Mouse (Mus musculus): Measurements from ENCODE around the gene Galnt4. TPM values are rescaled to one million over a fixed set of nuclear protein-coding genes. Genes with fewer than 3 reads are reported as not detected.
A peak's percentile ranks its signal among the peaks of the same experiment; 100 is the strongest.
"Not testable (repeated sequence)": the region's sequence is repeated elsewhere in the genome, so short reads cannot be mapped to it uniquely, and the experiment has no call there.

Gene Galnt4
- polyA plus RNA-seq, 1 experiment from 2014 or later: 2.7 TPM

GRCm38 (mm10) chr10:99132595-99133272, 24.8 kb downstream of the Galnt4 start:
- no peak overlapping the region for H3K9ac ChIP-seq (replicated peaks)
- H3K27me3 ChIP-seq (replicated peaks): no peaks in the 10 kb centered on the region
- H3K27ac ChIP-seq (replicated peaks): no peak overlapping the region
- WGBS: 91% methylated on average over 11 of the region's 11 CpGs
- no peak overlapping the region for H3K4me2 ChIP-seq
- no peak for ATAC-seq (ENCODE audit: low FRiP score)
- peaks cover 15% of the 10 kb centered on the region; the same call in 1 of the 2 replicates for H3K4me1 ChIP-seq
- H3K9me3 ChIP-seq (replicated peaks): no peaks in the 10 kb centered on the region
- H3K36me3 ChIP-seq: peaks cover 10% of the 10 kb centered on the region
- H3K4me3 ChIP-seq (replicated peaks): no peak overlapping the region

DNA sequence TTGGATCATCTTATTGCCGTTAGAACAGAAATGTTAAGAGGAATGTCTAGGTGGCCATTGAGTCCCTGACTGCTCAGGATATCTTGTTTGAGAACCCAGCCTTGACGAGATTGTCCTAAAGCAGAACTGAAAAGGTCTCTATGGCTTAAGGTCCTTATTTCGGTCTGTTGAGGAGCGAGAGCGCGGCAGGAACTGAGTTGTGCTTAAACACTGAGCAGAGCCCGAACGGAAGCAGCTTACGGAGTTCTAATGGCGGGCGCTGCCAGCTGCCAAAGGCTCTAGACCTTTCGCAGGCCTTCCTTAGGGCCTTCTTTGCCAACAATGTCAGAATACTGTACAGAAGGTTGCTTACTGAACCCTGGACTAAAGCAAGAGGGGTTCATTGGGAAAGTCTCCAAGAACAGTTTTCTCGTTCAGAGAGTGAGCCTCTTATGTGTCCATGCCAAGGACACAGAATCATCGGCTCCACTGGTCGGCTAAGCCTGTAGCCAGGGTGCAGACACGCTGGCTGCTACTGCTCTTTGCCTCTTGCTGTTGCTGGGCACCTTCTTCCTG, 25.4 kb downstream of the Galnt4 start:
- H3K36me3 ChIP-seq: peaks cover 8% of the 10 kb centered on the region; the same call in 1 of the 2 replicates
- 95% methylated on average over 16 of the region's 16 CpGs for WGBS
- H3K9ac ChIP-seq (replicated peaks): no peak overlapping the region
- H3K27me3 ChIP-seq (replicated peaks): no peaks in the 10 kb centered on the region
- ATAC-seq (ENCODE audit: low FRiP score): no peak
- H3K4me1 ChIP-seq: peaks cover 15% of the 10 kb centered on the region; the same call in 1 of the 2 replicates
- no peaks in the 10 kb centered on the region for H3K9me3 ChIP-seq (replicated peaks)
- no peak overlapping the region for H3K27ac ChIP-seq (replicated peaks)
- H3K4me2 ChIP-seq: no peak overlapping the region
- H3K4me3 ChIP-seq (replicated peaks): no peak overlapping the region

GRCm38 (mm10) chr10:99136337-99136736, 28.4 kb downstream of the Galnt4 start:
- Histone ChIP-seq H3K4me3 (replicated peaks) (no peak overlapping the region), H3K36me3 (peaks cover 11% of the 10 kb centered on the region; the same call in 1 of the 2 replicates), H3K9ac (replicated peaks) (no peak overlapping the region), H3K4me1 (peaks cover 7% of the 10 kb centered on the region; the same call in 1 of the 2 replicates), H3K27me3 (replicated peaks) (no peaks in the 10 kb centered on the region), H3K9me3 (replicated peaks) (no peaks in the 10 kb centered on the region), H3K4me2 (no peak overlapping the region), H3K27ac (replicated peaks) (0 out of 2 replicates have a peak overlapping the region, but pooled peaks have one; percentile 14)
- WGBS: 64% methylated on average over 5 of the region's 5 CpGs
- ATAC-seq (ENCODE audit: low FRiP score): no peak

DNA sequence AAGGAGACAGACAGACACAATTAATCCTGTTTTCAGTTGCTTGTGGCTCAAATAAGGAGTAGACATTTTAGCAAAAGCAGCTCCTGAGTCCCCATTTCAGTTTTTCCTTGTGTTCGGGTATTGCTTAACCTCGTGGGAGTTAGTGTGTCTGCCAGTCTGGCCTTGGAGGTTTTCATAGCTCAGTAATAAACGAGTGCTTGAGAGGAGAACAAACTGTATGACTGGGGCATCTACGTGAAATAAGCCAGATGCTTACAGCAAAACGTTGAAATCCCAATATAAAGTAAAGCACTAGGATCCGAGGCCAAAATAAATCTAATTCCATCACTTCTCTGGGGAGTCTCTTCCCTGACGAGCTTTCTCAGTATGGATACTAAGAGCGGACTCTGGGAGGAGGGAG, 37.7 kb downstream of the Galnt4 start:
- no peak for ATAC-seq (ENCODE audit: low FRiP score)

DNA sequence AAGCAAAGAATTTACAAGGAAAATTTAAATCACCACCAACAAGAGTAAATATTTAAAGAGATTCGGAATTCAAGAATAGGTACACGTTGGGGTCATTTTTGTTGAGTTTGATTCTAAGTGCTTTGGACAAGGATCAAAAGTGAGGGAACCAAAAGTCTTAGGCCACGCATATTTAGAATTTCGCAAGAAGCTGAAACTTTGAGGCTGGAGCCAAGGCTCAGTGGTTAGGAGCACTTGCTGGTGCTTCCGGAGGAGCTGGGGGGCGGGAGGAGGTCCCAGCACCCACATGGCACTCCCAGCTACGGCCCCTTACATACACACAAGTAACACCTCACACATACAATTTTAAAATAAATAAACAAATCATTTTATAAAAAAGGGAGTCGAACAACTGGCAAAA, 38.6 kb downstream of the Galnt4 start:
- WGBS: 95% methylated on average over 8 of the region's 8 CpGs
- Histone ChIP-seq H3K9me3 (replicated peaks) (no peaks in the 10 kb centered on the region), H3K27me3 (replicated peaks) (no peaks in the 10 kb centered on the region), H3K9ac (replicated peaks) (no peak overlapping the region), H3K4me2 (no peak overlapping the region), H3K27ac (replicated peaks) (no peak overlapping the region), H3K4me3 (replicated peaks) (no peak overlapping the region), H3K4me1 (no peaks in the 10 kb centered on the region), H3K36me3 (peaks cover 6% of the 10 kb centered on the region)
- no peak for ATAC-seq (ENCODE audit: low FRiP score)

More for the DNA sequence above, 37.7 kb downstream of the Galnt4 start:
- no peak overlapping the region for H3K9ac ChIP-seq (replicated peaks)
- H3K27ac ChIP-seq (replicated peaks): no peak overlapping the region
- H3K27me3 ChIP-seq (replicated peaks): no peaks in the 10 kb centered on the region
- no peak overlapping the region for H3K4me3 ChIP-seq (replicated peaks)
- H3K4me1 ChIP-seq: no peaks in the 10 kb centered on the region
- 72% methylated on average over 8 of the region's 8 CpGs for whole genome bisulfite sequencing
- H3K9me3 ChIP-seq (replicated peaks): no peaks in the 10 kb centered on the region
- no peak overlapping the region for H3K4me2 ChIP-seq
- peaks cover 6% of the 10 kb centered on the region for H3K36me3 ChIP-seq

DNA sequence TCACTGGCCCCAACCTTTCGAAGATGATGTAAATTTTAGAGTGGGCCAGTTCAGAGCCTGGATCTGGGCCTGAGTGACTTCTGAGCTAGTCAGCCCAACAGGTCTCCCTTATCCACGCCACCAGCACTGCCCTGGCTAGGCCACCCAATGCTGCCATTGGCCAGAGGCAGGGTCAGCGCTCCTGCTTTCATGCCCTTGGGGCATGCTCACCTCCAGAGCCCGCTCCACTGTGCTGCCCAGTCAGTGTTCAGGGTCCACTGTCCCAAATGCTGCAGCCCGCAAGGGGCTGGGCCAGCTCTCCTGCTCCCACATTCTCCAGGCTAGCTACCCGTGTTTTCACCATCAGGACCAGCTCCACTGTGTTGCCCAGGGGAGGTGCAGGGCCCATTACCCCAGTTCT, 42.1 kb downstream of the Galnt4 start:
- Histone ChIP-seq H3K4me1 (no peaks in the 10 kb centered on the region), H3K4me2 (no peak overlapping the region), H3K27me3 (replicated peaks) (no peaks in the 10 kb centered on the region), H3K9me3 (replicated peaks) (no peaks in the 10 kb centered on the region), H3K9ac (replicated peaks) (no peak overlapping the region), H3K4me3 (replicated peaks) (no peak overlapping the region), H3K36me3 (peaks cover 6% of the 10 kb centered on the region; the same call in 1 of the 2 replicates), H3K27ac (replicated peaks) (no peak overlapping the region)
- ATAC-seq (ENCODE audit: low FRiP score): no peak
- WGBS: 92% methylated on average over 6 of the region's 6 CpGs

DNA sequence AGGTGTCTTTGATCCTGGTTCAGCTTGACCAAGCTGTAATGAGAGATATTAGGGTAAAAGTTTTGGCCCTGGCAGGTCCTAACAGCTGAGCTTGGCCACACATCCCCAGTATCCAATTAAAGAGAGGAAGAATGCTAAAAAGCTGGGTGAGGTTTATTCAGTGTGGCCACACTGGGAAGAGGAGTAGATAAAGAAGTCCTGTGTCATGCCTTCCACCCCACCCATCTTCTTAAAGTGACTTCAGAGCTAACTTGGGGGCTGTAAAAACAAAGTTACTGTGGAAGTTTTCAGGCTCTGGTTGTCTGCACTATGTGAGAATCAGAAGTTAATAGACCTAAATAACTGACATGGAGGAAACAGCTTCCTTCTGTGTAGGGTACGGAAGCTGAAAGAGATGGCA, 43.6 kb downstream of the Galnt4 start:
- no peak overlapping the region for H3K4me2 ChIP-seq
- no peaks in the 10 kb centered on the region for H3K4me1 ChIP-seq
- H3K27ac ChIP-seq (replicated peaks): no peak overlapping the region
- ATAC-seq (ENCODE audit: low FRiP score): no peak
- H3K27me3 ChIP-seq (replicated peaks): no peaks in the 10 kb centered on the region
- no peak overlapping the region for H3K9ac ChIP-seq (replicated peaks)
- 94% methylated on average over 1 of the region's 1 CpGs for WGBS
- no peaks in the 10 kb centered on the region for H3K9me3 ChIP-seq (replicated peaks)
- H3K36me3 ChIP-seq: 0 out of 2 replicates have a peak, but pooled peaks cover 6% of the 10 kb centered on the region
- no peak overlapping the region for H3K4me3 ChIP-seq (replicated peaks)

- H3K27ac ChIP-seq (replicated peaks): no peak overlapping the region
- no peaks in the 10 kb centered on the region for H3K27me3 ChIP-seq (replicated peaks)
- whole genome bisulfite sequencing: 94% methylated on average over 6 of the region's 6 CpGs
- H3K9ac ChIP-seq (replicated peaks): no peak overlapping the region
- 0 out of 2 replicates have a peak, but pooled peaks cover 6% of the 10 kb centered on the region for H3K36me3 ChIP-seq
- no peaks in the 10 kb centered on the region for H3K9me3 ChIP-seq (replicated peaks)
- ATAC-seq (ENCODE audit: low FRiP score): no peak
- no peaks in the 10 kb centered on the region for H3K4me1 ChIP-seq
- no peak overlapping the region for H3K4me3 ChIP-seq (replicated peaks)
- H3K4me2 ChIP-seq: no peak overlapping the region
Measured at GRCm38 (mm10) chr10:99152063-99152462, 44.1 kb downstream of the Galnt4 start.

DNA sequence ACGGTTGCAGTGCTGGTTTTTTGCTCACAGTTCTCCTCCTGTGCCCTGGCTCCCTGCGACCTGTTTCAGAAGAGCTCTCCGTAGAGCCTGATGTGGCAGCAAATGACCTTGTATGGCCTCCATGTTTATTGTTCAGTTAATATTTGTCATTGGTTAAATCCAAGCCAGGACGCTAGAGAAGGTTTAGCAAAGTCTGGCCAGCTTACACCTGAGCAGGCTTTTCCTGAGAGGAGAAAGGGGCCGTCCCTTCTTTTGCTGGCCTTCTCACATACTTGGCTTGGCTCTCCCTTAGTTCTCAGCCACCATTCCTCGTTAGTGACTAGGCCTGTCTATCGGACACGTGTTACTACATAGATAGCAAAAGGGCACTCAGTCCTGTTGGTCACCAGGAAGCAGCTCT, 46.7 kb downstream of the Galnt4 start:
- WGBS: 92% methylated on average over 8 of the region's 8 CpGs
- Histone ChIP-seq H3K27ac (replicated peaks) (no peak overlapping the region), H3K4me2 (no peak overlapping the region), H3K4me3 (replicated peaks) (no peak overlapping the region), H3K9ac (replicated peaks) (no peak overlapping the region), H3K36me3 (0 out of 2 replicates have a peak, but pooled peaks cover 6% of the 10 kb centered on the region), H3K4me1 (no peaks in the 10 kb centered on the region), H3K9me3 (replicated peaks) (no peaks in the 10 kb centered on the region), H3K27me3 (replicated peaks) (no peaks in the 10 kb centered on the region)
- no peak for ATAC-seq (ENCODE audit: low FRiP score)

GRCm38 (mm10) chr10:99156808-99157207, 48.8 kb downstream of the Galnt4 start:
- no peak overlapping the region for H3K9ac ChIP-seq (replicated peaks)
- no peak for ATAC-seq (ENCODE audit: low FRiP score)

GRCm38 (mm10) chr10:99157697-99158096, 49.7 kb downstream of the Galnt4 start:
- H3K27ac ChIP-seq (replicated peaks); H3K4me1 ChIP-seq; H3K4me3 ChIP-seq (replicated peaks); H3K9me3 ChIP-seq (replicated peaks); H3K36me3 ChIP-seq; ATAC-seq (ENCODE audit: low FRiP score); H3K9ac ChIP-seq (replicated peaks); H3K27me3 ChIP-seq (replicated peaks); H3K4me2 ChIP-seq: not testable (repeated sequence)
- WGBS: 94% methylated on average over 10 of the region's 10 CpGs

More at GRCm38 (mm10) chr10:99156808-99157207, 48.8 kb downstream of the Galnt4 start:
- Histone ChIP-seq H3K4me3 (replicated peaks) (no peak overlapping the region), H3K27me3 (replicated peaks) (no peaks in the 10 kb centered on the region), H3K4me2 (no peak overlapping the region), H3K9me3 (replicated peaks) (no peaks in the 10 kb centered on the region), H3K4me1 (no peaks in the 10 kb centered on the region), H3K36me3 (peaks cover 9% of the 10 kb centered on the region; the same call in 1 of the 2 replicates), H3K27ac (replicated peaks) (no peak overlapping the region)
- 92% methylated on average over 5 of the region's 5 CpGs for WGBS

- H3K27me3 ChIP-seq (replicated peaks): no peaks in the 10 kb centered on the region
- WGBS: 36% methylated on average over 8 of the region's 8 CpGs
- H3K36me3 ChIP-seq: peaks cover 2% of the 10 kb centered on the region; the same call in 1 of the 2 replicates
- no peaks in the 10 kb centered on the region for H3K9me3 ChIP-seq (replicated peaks)
- no peaks in the 10 kb centered on the region for H3K4me1 ChIP-seq
- no peak overlapping the region for H3K9ac ChIP-seq (replicated peaks)
- H3K4me3 ChIP-seq (replicated peaks): no peak overlapping the region
- no peak for ATAC-seq (ENCODE audit: low FRiP score)
- H3K27ac ChIP-seq (replicated peaks): no peak overlapping the region
- no peak overlapping the region for H3K4me2 ChIP-seq
Measured at GRCm38 (mm10) chr10:99161987-99162582, 54.1 kb downstream of the Galnt4 start.
